Mouse (Mus musculus) ES-E14 (cell line): ENCODE data around the gene Slc25a41. TPM values are rescaled to one million over a fixed set of nuclear protein-coding genes. Genes with fewer than 3 reads are reported as not detected.
A peak's percentile ranks its signal among the peaks of the same experiment; 100 is the strongest.

Experiments used
- DNase-seq: peaks from one replicate; pipeline ENCODE4 v3.0.0-alpha.2; 2013; ENCODE audit warnings: low read depth, low spot score
- H3K27ac ChIP-seq: 2 replicates; pipeline ENCODE4 v1.5.1; 2012; ENCODE audit warnings: low read depth, mild to moderate bottlenecking, low read length, moderate library complexity, mixed read lengths; ENCODE audit not compliant: poor library complexity, insufficient read depth, severe bottlenecking
- H3K36me3 ChIP-seq: 2 replicates; pipeline ENCODE4 v1.6.1; 2012; ENCODE audit warnings: mild to moderate bottlenecking, low read length, moderate library complexity, mixed read lengths; ENCODE audit not compliant: control insufficient read depth, poor library complexity, insufficient read depth, severe bottlenecking
- H3K4me1 ChIP-seq, 2 experiments: fragments of 150-350 bp in 1 of 2; sonication (generic) in 1 of 2; 2 replicates each; pipeline ENCODE4 v1.6.1; 2012; ENCODE audit warnings: low read length in 2 of 2, mild to moderate bottlenecking in 1 of 2, mixed read lengths in 1 of 2; ENCODE audit not compliant: control insufficient read depth in 2 of 2, insufficient read depth in 2 of 2, poor library complexity in 1 of 2
- H3K4me3 ChIP-seq, 2 experiments: fragments of 150-350 bp in 1 of 2; sonication (generic) in 1 of 2; 2 replicates each; pipeline ENCODE4 v1.5.1; 2012; ENCODE audit warnings: low read length in 2 of 2, low read depth in 1 of 2, mild to moderate bottlenecking in 1 of 2, mixed read lengths in 1 of 2; ENCODE audit not compliant: insufficient read depth in 1 of 2, poor library complexity in 1 of 2, severe bottlenecking in 1 of 2
- H3K9ac ChIP-seq: 2 replicates; pipeline ENCODE4 v1.6.1; 2012; ENCODE audit warnings: low read depth, mild to moderate bottlenecking, low read length, mixed read lengths; ENCODE audit not compliant: poor library complexity, insufficient read depth, severe bottlenecking
- H3K9me3 ChIP-seq: fragments of 150-350 bp; sonication (generic); 2 replicates; pipeline ENCODE4 v1.6.1; 2012; ENCODE audit warnings: low read depth, mild to moderate bottlenecking, low read length; ENCODE audit not compliant: control insufficient read depth, insufficient read depth
- CHD2 ChIP-seq: IDR thresholded peaks from 2 replicates; pipeline ENCODE4 v1.6.1; 2014; ENCODE audit warnings: mild to moderate bottlenecking, low read depth, low read length, inconsistent platforms
- HCFC1 ChIP-seq: IDR thresholded peaks from 2 replicates; pipeline ENCODE4 v1.6.1; 2012; ENCODE audit warnings: low read length, inconsistent platforms, borderline replicate concordance; ENCODE audit not compliant: insufficient read depth
- MAFK ChIP-seq: IDR thresholded peaks from 2 replicates; pipeline ENCODE4 v1.6.1; 2014; ENCODE audit warnings: mild to moderate bottlenecking, low read depth, low read length, inconsistent platforms; ENCODE audit not compliant: insufficient read depth
- ZC3H11A ChIP-seq: IDR thresholded peaks from 2 replicates; pipeline ENCODE4 v1.6.1; 2012; ENCODE audit warnings: low read depth, mild to moderate bottlenecking, inconsistent platforms, low read length, borderline replicate concordance
- ZNF384 ChIP-seq: IDR thresholded peaks from 2 replicates; pipeline ENCODE4 v1.6.1; 2012; ENCODE audit warnings: low read depth, low read length, inconsistent platforms
- in situ Hi-C, 2 experiments: fragments of 600-800 bp; cut with MboI; formaldehyde crosslinking; loops; one replicate each; pipeline ENCODE4 v1.15.1; 2025; ENCODE audit warnings: low sequenced_read_pairs in 2 of 2, inconsistent platforms in 1 of 2; ENCODE audit not compliant: unreplicated experiment in 2 of 2
- total RNA-seq: library from RNA; depleted of rRNA; stranded (reverse); fragments of 300-350 nt; gene quantifications from 2 replicates; pipeline ENCODE4 v1.2.3, GENCODE M21; 2012

Slc25a41 gene
- total RNA-seq, 1 experiment: 0.40 TPM

- H3K4me3 ChIP-seq: peak overlapping the region; percentile 95 to 99
- H3K4me1 ChIP-seq: peaks cover 3 to 7% of the 10 kb centered on the region in 2 experiments; a peak in 1 of 4 replicates
- H3K9ac ChIP-seq: peak overlapping the region; percentile 98
- DNase-seq: no peak
- in situ Hi-C loops: no loop called here
- TF ChIP-seq CHD2: no peak
- no peak for TF ChIP-seq HCFC1
- no peak for TF ChIP-seq ZNF384
- no peak for TF ChIP-seq MAFK
- TF ChIP-seq ZC3H11A: no peak
- no peak overlapping the region for H3K27ac ChIP-seq
- no peaks in the 10 kb centered on the region for H3K9me3 ChIP-seq
- peaks cover 38% of the 10 kb centered on the region for H3K36me3 ChIP-seq
Measured at GRCm38 (mm10) chr17:57029691-57030090, 11.8 kb downstream of the Slc25a41 start.

- Histone ChIP-seq H3K9ac (no peak overlapping the region), H3K9me3 (no peaks in the 10 kb centered on the region), H3K4me1 (peaks cover 3 to 7% of the 10 kb centered on the region in 2 experiments; a peak in 1 of 4 replicates), H3K4me3 (no peak overlapping the region), H3K27ac (no peak overlapping the region), H3K36me3 (peaks cover 61% of the 10 kb centered on the region)
- no peak for DNase-seq
- in situ Hi-C loops: no loop called here
- no peak for TF ChIP-seq ZC3H11A
- no peak for TF ChIP-seq CHD2
- TF ChIP-seq HCFC1: no peak
- TF ChIP-seq MAFK: no peak
- TF ChIP-seq ZNF384: no peak
Measured at GRCm38 (mm10) chr17:57027471-57027870, 14.0 kb downstream of the Slc25a41 start.

GRCm38 (mm10) chr17:57020960-57021359 is 20.5 kb downstream of the Slc25a41 start:
- H3K9me3 ChIP-seq: no peaks in the 10 kb centered on the region
- H3K9ac ChIP-seq: no peak overlapping the region
- peaks cover 55% of the 10 kb centered on the region for H3K36me3 ChIP-seq
- no peak overlapping the region for H3K27ac ChIP-seq
- 0 out of 4 replicates have a peak, but pooled peaks cover 0 to 2% of the 10 kb centered on the region in 2 experiments for H3K4me1 ChIP-seq
- in situ Hi-C loops: no loop called here
- no peak for DNase-seq
- TF ChIP-seq ZC3H11A (no peak), MAFK (no peak), HCFC1 (no peak), ZNF384 (no peak), CHD2 (no peak)
- no peak overlapping the region for H3K4me3 ChIP-seq

DNA sequence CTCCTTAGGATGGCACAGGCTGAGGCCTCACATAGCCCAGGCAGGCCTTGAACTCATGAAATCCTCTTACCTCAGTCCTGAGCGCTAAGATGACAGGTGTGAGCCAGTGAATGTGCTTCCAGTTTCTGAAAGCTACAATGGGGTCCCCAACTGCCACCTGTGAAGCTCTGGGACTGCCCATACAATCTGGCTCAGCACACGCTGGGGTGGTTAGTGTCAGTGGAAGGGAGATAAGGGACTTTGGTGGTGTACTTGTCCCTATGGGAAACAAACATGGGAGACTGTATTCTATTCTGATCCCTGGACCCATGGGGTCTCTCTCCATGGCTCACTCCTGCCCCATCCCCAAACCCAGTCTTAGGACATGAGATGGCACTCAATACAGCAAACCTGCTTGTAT is 21.8 kb downstream of the Slc25a41 start:
- Histone ChIP-seq H3K27ac (no peak overlapping the region), H3K9ac (no peak overlapping the region), H3K4me3 (no peak overlapping the region), H3K36me3 (peaks cover 42% of the 10 kb centered on the region), H3K9me3 (no peaks in the 10 kb centered on the region), H3K4me1 (0 out of 4 replicates have a peak, but pooled peaks cover 0 to 2% of the 10 kb centered on the region in 2 experiments)
- TF ChIP-seq MAFK (no peak), ZC3H11A (no peak), ZNF384 (no peak), CHD2 (no peak), HCFC1 (no peak)
- in situ Hi-C loops: no loop called here
- DNase-seq: no peak

DNA sequence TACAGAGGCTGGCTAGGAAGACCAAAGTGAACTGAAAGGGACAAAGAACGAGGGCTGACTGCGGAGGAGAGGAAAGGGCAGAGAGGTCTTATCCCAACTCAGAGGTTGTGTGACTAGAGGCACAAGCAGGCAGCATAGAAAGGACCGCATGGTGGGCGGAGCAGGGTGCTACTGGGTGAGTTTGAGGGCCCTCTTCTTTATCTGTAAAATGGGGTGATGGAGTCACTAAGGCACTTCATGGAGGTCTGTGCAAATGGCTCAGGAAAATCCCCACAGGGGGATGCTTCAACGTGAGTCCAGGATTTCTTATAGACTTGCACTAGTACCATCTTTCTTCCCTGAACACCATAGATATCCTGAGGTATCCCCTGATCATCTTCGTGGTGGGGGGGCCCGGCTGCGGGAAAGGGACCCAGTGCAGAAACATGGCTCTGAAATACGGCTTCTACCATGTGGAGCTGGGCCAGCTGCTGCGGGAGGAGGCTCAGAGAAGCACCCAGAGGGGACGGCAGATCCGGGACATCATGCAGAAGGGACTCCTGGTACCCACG is 29.1 kb downstream of the Slc25a41 start:
- in situ Hi-C loops: no loop called here

More for the DNA sequence above, 29.1 kb downstream of the Slc25a41 start:
- peak overlapping the region; percentile 57; the same call in 1 of the 2 replicates for H3K27ac ChIP-seq
- peak overlapping the region; percentile 73 to 80 for H3K4me3 ChIP-seq
- H3K9ac ChIP-seq: peak overlapping the region; percentile 83
- DNase-seq: no peak
- TF ChIP-seq ZC3H11A (no peak), ZNF384 (no peak), MAFK (no peak), CHD2 (no peak), HCFC1 (no peak)
- H3K4me1 ChIP-seq: peaks cover 0 to 10% of the 10 kb centered on the region in 2 experiments; a peak in 2 of 4 replicates
- H3K9me3 ChIP-seq: no peaks in the 10 kb centered on the region
- peaks cover 12% of the 10 kb centered on the region; the same call in 1 of the 2 replicates for H3K36me3 ChIP-seq
